Mouse (Mus musculus): ENCODE results near the gene Rab12. TPM values are rescaled to one million over a fixed set of nuclear protein-coding genes. Genes with fewer than 3 reads are reported as not detected.

Rab12 gene
- total and polyA plus RNA-seq, 2 experiments from 2014 or later: 52.5 to 56.4 TPM

DNA sequence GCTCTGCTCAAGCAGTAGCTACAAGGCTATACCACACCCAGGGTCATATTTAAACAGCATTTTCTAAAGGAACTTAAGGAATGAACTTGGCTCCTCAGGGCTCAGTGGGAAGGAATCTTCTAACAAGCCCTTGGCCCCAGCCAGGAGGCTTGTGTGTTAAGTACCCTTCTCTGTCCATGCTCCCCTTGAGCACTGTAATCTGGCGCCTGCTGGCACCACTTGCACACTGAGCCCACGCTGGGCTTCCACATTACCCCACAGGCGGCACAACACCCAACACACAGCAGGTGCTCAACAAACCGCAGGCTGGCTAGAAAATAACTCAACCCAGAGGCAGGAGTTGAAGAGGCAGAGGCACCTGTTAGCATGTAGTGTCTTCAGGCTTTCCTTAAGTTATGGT lies 2.6 kb downstream of the Rab12 start:
- Histone ChIP-seq H3K4me3 (ENCODE audit: low read depth, low read length) (no peak overlapping the region), H3K9ac (replicated peaks; ENCODE audit: low read depth, low read length) (no peak overlapping the region), H3K4me1 (ENCODE audit: control insufficient read depth, insufficient read depth) (peaks cover 8% of the 10 kb centered on the region; the same call in 1 of the 2 replicates), H3K36me3 (replicated peaks; ENCODE audit: control insufficient read depth, insufficient read depth, low read length) (no peaks in the 10 kb centered on the region), H3K27me3 (ENCODE audit: control insufficient read depth, insufficient read depth, low read length) (no peaks in the 10 kb centered on the region), H3K9me3 (replicated peaks; ENCODE audit: control insufficient read depth, low read length) (no peaks in the 10 kb centered on the region), H3K27ac (ENCODE audit: low read depth) (no peak overlapping the region), H3K4me2 (ENCODE audit: low read depth, low read length) (no peak overlapping the region)
- WGBS: 81% methylated on average over 4 of the region's 4 CpGs
- TF ChIP-seq CTCF (IDR thresholded peaks at IDR 0.05; ENCODE audit: low read depth): no peak
- no peak for TF ChIP-seq EP300 (IDR thresholded peaks at IDR 0.05; ENCODE audit: low read depth)
- ATAC-seq (ENCODE audit: insufficient read depth, low read depth) (no peak), DNase-seq (ENCODE audit: low spot score) (no peak)

DNA sequence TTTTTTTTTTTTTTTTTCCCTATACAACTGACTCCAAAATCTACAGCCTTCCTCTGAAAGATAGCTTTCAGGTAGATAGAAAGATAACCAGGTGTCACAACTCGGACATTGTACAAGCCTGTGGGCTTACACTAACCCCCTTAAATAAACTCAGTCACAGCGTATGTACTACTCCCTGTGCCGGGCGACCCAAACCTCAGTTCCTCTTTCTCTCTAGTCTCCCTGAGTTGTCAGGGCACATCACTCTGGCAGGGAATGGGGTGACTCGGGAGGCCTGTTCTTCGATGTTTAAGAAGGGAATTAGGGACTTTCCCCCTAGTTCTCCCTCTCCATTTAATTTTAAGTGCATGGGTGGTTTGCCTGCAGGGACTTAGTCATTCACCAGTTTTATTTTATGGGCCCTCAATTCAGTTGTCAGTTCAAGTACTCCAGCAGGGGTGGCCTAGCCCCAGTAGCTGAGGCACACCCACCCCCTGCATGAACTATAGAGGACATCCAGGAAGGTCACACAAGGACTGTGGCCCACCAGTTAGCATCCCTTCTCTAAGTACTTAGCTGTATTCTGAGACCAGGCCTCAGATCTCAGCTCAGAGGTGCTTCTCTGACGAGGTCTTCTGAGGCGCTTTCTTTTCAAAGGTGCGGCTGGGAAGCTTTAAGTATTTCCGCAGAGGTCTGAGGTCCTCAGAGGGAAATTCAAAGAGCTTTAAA lies 5.1 kb downstream of the Rab12 start:
- no peak overlapping the region for H3K9ac ChIP-seq (replicated peaks; ENCODE audit: low read depth, low read length)
- no peak overlapping the region for H3K27ac ChIP-seq (ENCODE audit: low read depth)
- H3K36me3 ChIP-seq (replicated peaks; ENCODE audit: control insufficient read depth, insufficient read depth, low read length): no peaks in the 10 kb centered on the region
- H3K27me3 ChIP-seq (ENCODE audit: control insufficient read depth, insufficient read depth, low read length): no peaks in the 10 kb centered on the region
- WGBS: 91% methylated on average over 10 of the region's 10 CpGs
- H3K4me3 ChIP-seq (ENCODE audit: low read depth, low read length): no peak overlapping the region
- H3K4me1 ChIP-seq (ENCODE audit: control insufficient read depth, insufficient read depth): peaks cover 21% of the 10 kb centered on the region
- ATAC-seq (ENCODE audit: insufficient read depth, low read depth) (no peak), DNase-seq (ENCODE audit: low spot score) (no peak)
- no peaks in the 10 kb centered on the region for H3K9me3 ChIP-seq (replicated peaks; ENCODE audit: control insufficient read depth, low read length)
- H3K4me2 ChIP-seq (ENCODE audit: low read depth, low read length): no peak overlapping the region
- TF ChIP-seq CTCF (IDR thresholded peaks at IDR 0.05; ENCODE audit: low read depth): no peak
- no peak for TF ChIP-seq EP300 (IDR thresholded peaks at IDR 0.05; ENCODE audit: low read depth)

DNA sequence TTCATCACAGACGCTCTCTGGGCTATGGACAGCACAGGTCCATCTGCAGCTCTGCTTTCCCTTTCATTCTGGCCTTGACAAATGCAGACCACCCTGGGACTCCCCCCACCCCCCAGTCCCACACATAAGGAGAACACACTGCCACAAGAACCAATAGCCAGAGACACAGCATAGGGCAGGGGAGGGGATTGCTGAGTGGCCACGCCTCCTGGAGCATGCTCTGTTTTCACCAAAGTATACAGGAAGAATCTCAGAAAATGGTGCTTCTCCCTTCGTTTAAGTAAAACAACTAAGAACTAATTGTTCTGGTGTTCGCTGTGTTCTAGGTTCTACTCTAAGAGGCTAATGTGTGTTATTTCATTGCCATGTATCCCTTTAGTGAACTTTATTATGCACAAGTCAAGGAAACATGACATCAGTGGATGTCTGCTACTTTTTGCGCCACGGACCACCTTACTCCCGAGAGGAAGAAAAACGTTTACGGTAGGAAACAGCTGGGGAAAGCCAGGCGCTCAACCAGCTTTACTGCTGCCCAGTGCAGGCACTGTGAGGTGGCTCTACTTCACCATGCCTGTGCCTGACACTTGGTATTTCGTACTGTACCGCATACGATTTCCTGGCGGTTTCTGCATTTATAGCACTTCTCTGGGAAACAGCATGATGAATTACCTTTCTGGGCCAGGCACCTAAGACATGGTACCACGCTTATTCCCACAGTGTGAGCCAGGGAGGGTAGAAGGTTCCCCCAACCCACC lies 7.2 kb downstream of the Rab12 start:
- no peaks in the 10 kb centered on the region for H3K27me3 ChIP-seq (ENCODE audit: control insufficient read depth, insufficient read depth, low read length)
- peaks cover 1% of the 10 kb centered on the region; the same call in 1 of the 2 replicates for H3K36me3 ChIP-seq (replicated peaks; ENCODE audit: control insufficient read depth, insufficient read depth, low read length)
- DNase-seq (ENCODE audit: low spot score) (no peak), ATAC-seq (ENCODE audit: insufficient read depth, low read depth) (no peak; the same call in 1 of the 2 replicates)
- no peak overlapping the region for H3K4me3 ChIP-seq (ENCODE audit: low read depth, low read length)
- H3K4me2 ChIP-seq (ENCODE audit: low read depth, low read length): no peak overlapping the region
- H3K27ac ChIP-seq (ENCODE audit: low read depth): no peak overlapping the region
- TF ChIP-seq EP300 (IDR thresholded peaks at IDR 0.05; ENCODE audit: low read depth): no peak
- TF ChIP-seq CTCF (IDR thresholded peaks at IDR 0.05; ENCODE audit: low read depth): no peak
- H3K9me3 ChIP-seq (replicated peaks; ENCODE audit: control insufficient read depth, low read length): no peaks in the 10 kb centered on the region
- 71% methylated on average over 15 of the region's 15 CpGs for WGBS
- H3K4me1 ChIP-seq (ENCODE audit: control insufficient read depth, insufficient read depth): peaks cover 16% of the 10 kb centered on the region
- no peak overlapping the region for H3K9ac ChIP-seq (replicated peaks; ENCODE audit: low read depth, low read length)

DNA sequence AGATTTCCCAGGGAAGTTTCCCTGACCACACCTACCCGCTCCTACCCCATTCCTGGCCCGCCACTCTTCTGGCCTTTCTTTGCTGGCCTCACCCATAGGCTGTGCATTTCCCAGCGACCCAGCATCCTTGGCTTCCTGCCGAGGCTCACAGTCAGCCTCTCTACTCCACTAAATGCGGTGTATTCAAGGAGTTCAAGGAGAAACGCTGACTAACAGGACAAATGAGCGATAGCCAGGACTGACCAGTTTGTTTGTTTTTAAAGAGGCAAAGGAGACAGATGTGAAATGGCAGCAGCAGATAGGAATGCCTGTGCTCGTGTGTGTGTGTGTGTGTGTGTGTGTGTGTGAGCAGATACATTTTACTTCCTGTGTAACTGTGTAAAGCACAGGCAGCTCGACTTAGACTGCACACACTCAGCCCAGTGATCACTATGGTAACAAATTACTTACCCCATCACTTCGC lies 9.3 kb downstream of the Rab12 start:
- no peaks in the 10 kb centered on the region for H3K9me3 ChIP-seq (replicated peaks; ENCODE audit: control insufficient read depth, low read length)
- no peak overlapping the region for H3K9ac ChIP-seq (replicated peaks; ENCODE audit: low read depth, low read length)
- ATAC-seq (ENCODE audit: insufficient read depth, low read depth) (peak; percentile 76), DNase-seq (ENCODE audit: low spot score) (peak; percentile 75)
- H3K4me3 ChIP-seq (ENCODE audit: low read depth, low read length): no peak overlapping the region
- peak overlapping the region; percentile 69 for H3K27ac ChIP-seq (ENCODE audit: low read depth)
- TF ChIP-seq EP300 (IDR thresholded peaks at IDR 0.05; ENCODE audit: low read depth): no peak
- TF ChIP-seq CTCF (IDR thresholded peaks at IDR 0.05; ENCODE audit: low read depth): no peak
- no peaks in the 10 kb centered on the region for H3K27me3 ChIP-seq (ENCODE audit: control insufficient read depth, insufficient read depth, low read length)
- H3K4me2 ChIP-seq (ENCODE audit: low read depth, low read length): no peak overlapping the region
- WGBS: 17% methylated on average over 10 of the region's 10 CpGs
- peaks cover 10% of the 10 kb centered on the region for H3K36me3 ChIP-seq (replicated peaks; ENCODE audit: control insufficient read depth, insufficient read depth, low read length)
- H3K4me1 ChIP-seq (ENCODE audit: control insufficient read depth, insufficient read depth): peaks cover 16% of the 10 kb centered on the region

DNA sequence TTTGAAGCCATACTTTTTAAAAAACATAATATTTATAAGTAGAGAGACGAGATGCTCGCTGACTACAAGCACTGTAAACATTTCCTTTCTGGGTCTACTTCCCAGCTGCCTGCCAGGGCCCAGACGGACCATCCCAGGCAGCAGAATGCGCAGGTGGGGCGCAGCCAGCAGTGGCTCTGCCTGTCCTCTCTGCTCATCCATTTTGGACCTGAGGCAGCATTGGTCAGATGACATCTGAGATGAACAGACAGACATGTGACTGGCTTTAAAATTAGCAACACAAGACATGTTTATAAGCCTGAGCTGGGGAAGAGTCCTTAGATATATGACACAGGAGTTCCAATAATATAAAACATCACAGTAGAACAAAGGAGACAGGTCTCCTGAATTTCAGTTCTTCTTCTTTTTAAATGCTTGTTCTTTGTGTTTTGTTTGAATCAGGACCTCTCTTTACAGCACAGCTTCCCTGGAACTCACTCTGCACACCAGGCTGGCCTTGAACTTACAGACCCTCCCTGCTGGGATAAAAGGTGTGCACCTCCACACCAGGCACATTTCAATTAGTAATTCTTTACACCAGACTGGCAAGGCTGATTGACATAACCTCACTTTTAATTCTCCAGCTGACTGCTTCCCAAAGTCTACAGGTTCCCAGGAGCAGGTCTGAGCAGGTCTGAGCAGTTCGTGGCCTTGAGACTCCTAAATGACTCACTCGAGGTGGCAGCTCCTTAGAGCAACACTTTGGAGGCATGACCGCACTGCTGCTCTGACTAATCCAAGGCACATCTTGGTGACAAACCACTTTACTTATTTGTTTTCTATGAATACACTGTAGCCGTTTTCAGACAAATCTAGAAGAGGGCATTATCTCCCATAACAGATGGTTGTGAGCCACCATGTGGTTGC lies 12.2 kb downstream of the Rab12 start:
- Histone ChIP-seq H3K4me1 (ENCODE audit: control insufficient read depth, insufficient read depth) (peaks cover 29% of the 10 kb centered on the region), H3K27me3 (ENCODE audit: control insufficient read depth, insufficient read depth, low read length) (no peaks in the 10 kb centered on the region), H3K9ac (replicated peaks; ENCODE audit: low read depth, low read length) (no peak overlapping the region; the same call in 1 of the 2 replicates), H3K27ac (ENCODE audit: low read depth) (no peak overlapping the region), H3K36me3 (replicated peaks; ENCODE audit: control insufficient read depth, insufficient read depth, low read length) (peaks cover 14% of the 10 kb centered on the region), H3K9me3 (replicated peaks; ENCODE audit: control insufficient read depth, low read length) (no peaks in the 10 kb centered on the region), H3K4me3 (ENCODE audit: low read depth, low read length) (no peak overlapping the region), H3K4me2 (ENCODE audit: low read depth, low read length) (no peak overlapping the region)
- WGBS: 85% methylated on average over 9 of the region's 9 CpGs
- ATAC-seq (ENCODE audit: insufficient read depth, low read depth): no peak
- TF ChIP-seq CTCF (IDR thresholded peaks at IDR 0.05; ENCODE audit: low read depth) (no peak), EP300 (IDR thresholded peaks at IDR 0.05; ENCODE audit: low read depth) (no peak)
- no peak for DNase-seq (ENCODE audit: low spot score)

Measured in heart, postnatal 0 days (tissue).